Mouse (Mus musculus): Measurements from ENCODE around the gene Wipi1. TPM values are rescaled to one million over a fixed set of nuclear protein-coding genes. Genes with fewer than 3 reads are reported as not detected.

The Wipi1 gene
- total and polyA plus RNA-seq, 2 experiments = 7.3 to 8.5 TPM

DNA sequence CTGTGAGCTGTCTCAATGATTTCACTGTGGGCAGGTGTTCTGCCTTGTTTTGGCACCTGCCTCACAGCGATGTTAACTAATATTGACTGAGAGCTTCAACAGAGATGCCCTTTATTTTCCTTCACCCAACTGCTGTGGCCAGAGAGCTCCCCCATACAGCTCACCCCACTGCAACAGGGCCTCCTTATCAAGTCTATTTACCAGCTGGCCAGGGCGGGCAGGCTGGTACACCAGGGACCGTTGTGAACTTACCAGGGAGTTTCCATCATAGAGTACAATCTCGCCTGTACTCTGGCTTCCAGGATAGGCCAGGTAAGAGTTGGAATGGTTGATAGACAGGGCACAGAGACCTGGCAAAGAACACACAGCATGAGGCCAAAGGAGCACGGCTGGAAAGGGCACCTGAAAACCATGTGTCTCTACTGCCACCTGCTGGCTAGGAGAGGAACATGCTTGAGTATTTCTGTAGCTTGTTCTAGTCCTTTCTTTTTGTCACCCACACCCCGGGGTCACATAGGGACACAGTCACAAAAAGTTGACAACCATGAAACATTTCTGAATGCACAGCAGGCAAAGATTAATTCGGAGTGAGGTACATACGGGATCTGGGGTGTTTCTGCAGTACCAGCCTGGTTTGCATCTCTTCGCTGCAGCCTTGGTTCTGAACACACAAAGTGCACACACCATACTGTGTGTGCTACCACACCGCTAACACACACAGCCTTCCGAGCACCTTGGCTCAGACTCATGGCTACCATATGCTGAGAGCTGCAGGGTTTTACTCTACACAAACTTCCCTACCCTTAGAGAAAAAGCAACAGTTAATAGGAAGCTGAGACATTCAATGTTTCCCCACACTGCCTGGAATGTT is 26.7 kb downstream of the Wipi1 start:
- peak; percentile 81 for DNase-seq (ENCODE audit: extremely low read depth, low read depth, low spot score)
- Histone ChIP-seq H3K79me2 (ENCODE audit: control insufficient read depth, insufficient read depth, low read length) (no peaks in the 10 kb centered on the region), H3K4me1 (ENCODE audit: control insufficient read depth, insufficient read depth, low read length) (no peaks in the 10 kb centered on the region; the same call in none of the 2 replicates), H3K9ac (ENCODE audit: low read depth, low read length) (no peak overlapping the region), H3K36me3 (ENCODE audit: control insufficient read depth, insufficient read depth, low read length) (peaks cover 11% of the 10 kb centered on the region; the same call in 1 of the 2 replicates), H3K27me3 (ENCODE audit: control insufficient read depth, insufficient read depth, low read length) (no peaks in the 10 kb centered on the region), H3K4me3 (ENCODE audit: insufficient read depth, low read depth, low read length) (no peak overlapping the region), H3K27ac (replicated peaks; ENCODE audit: insufficient read depth, low read depth, low read length) (no peak overlapping the region)
- whole genome bisulfite sequencing = 27% methylated on average over 11 of the region's 11 CpGs
- peak; percentile 91 for TF ChIP-seq CTCF (IDR thresholded peaks at IDR 0.05; ENCODE audit: low read depth, low read length)
- no peak for TF ChIP-seq POLR2A (IDR thresholded peaks at IDR 0.05; ENCODE audit: extremely low read depth, insufficient read depth, low read length)

DNA sequence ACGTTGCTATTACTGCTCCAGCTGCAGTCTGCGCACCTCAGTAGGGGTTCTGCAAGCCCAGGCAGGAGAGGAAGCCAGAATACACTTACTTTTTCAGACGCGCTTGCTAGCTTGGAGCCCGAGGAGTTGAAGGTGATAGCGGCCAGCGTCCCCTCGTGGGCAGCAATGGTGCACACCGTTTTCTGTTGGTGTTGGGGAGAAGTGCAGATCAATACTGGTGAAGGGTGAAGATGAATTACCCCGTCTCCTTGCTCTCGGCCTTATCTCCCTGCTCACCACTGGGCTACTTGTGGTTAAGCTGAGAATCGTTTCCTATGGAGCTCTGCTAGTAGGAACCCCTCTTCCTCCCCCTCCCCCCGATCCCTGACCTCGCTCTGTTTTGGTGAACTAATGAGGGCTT is 27.8 kb downstream of the Wipi1 start:
- Histone ChIP-seq H3K4me3 (ENCODE audit: insufficient read depth, low read depth, low read length) (no peak overlapping the region), H3K4me1 (ENCODE audit: control insufficient read depth, insufficient read depth, low read length) (no peaks in the 10 kb centered on the region; the same call in none of the 2 replicates), H3K27ac (replicated peaks; ENCODE audit: insufficient read depth, low read depth, low read length) (no peak overlapping the region), H3K36me3 (ENCODE audit: control insufficient read depth, insufficient read depth, low read length) (peaks cover 11% of the 10 kb centered on the region; the same call in 1 of the 2 replicates), H3K79me2 (ENCODE audit: control insufficient read depth, insufficient read depth, low read length) (no peaks in the 10 kb centered on the region), H3K9ac (ENCODE audit: low read depth, low read length) (no peak overlapping the region), H3K27me3 (ENCODE audit: control insufficient read depth, insufficient read depth, low read length) (no peaks in the 10 kb centered on the region)
- TF ChIP-seq POLR2A (IDR thresholded peaks at IDR 0.05; ENCODE audit: extremely low read depth, insufficient read depth, low read length) (no peak), CTCF (IDR thresholded peaks at IDR 0.05; ENCODE audit: low read depth, low read length) (no peak)
- WGBS = 90% methylated on average over 14 of the region's 14 CpGs
- no peak for DNase-seq (ENCODE audit: extremely low read depth, low read depth, low spot score)

DNA sequence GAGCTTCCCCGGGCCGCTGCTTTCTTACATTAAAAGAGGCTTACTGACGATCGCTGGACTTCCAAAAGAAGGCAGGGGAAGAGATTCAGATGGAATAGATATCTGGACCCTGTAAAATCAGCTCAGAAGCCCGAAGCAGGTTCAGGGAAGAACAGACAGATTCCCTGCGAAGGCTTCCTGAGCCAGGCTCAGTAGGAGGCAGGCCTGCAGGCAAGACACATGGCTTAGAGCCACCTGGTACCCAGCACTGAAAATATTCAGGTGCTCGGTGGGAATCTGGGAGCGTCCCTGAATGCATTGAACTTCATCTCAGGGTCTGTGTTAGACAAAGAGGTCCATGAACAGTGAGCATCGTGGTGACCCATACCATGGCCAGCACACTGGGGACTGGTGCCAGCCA is 31.8 kb downstream of the Wipi1 start:
- H3K27me3 ChIP-seq (ENCODE audit: control insufficient read depth, insufficient read depth, low read length) = no peaks in the 10 kb centered on the region
- no peaks in the 10 kb centered on the region for H3K79me2 ChIP-seq (ENCODE audit: control insufficient read depth, insufficient read depth, low read length)
- peaks cover 22% of the 10 kb centered on the region; the same call in 1 of the 2 replicates for H3K36me3 ChIP-seq (ENCODE audit: control insufficient read depth, insufficient read depth, low read length)
- no peak for DNase-seq (ENCODE audit: extremely low read depth, low read depth, low spot score)
- no peak for TF ChIP-seq POLR2A (IDR thresholded peaks at IDR 0.05; ENCODE audit: extremely low read depth, insufficient read depth, low read length)
- TF ChIP-seq CTCF (IDR thresholded peaks at IDR 0.05; ENCODE audit: low read depth, low read length) = no peak
- no peak overlapping the region for H3K9ac ChIP-seq (ENCODE audit: low read depth, low read length)
- no peak overlapping the region for H3K4me3 ChIP-seq (ENCODE audit: insufficient read depth, low read depth, low read length)
- H3K4me1 ChIP-seq (ENCODE audit: control insufficient read depth, insufficient read depth, low read length) = no peaks in the 10 kb centered on the region; the same call in 1 of the 2 replicates
- WGBS = over 99% methylated on average over 9 of the region's 9 CpGs
- H3K27ac ChIP-seq (replicated peaks; ENCODE audit: insufficient read depth, low read depth, low read length) = no peak overlapping the region

DNA sequence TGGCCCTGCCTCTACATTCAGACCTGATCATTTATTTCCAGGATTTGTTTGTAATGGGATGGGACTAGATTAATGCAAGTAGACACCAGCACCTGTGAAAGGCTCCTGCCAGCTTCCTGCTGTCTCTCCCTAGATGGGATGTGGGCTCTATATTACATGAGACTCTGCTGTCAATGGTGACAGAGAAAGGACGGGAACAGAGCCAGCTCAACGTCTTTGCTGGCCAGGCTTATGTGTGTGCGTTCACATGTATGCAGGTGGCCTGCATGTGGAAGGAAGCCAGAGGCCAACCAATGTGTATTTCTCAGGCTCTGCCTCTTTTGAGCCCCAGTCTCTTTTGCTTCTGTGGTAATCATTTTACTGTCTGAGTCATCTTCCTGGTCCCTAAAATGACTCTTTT is 33.2 kb downstream of the Wipi1 start:
- 78% methylated on average over 3 of the region's 3 CpGs for WGBS
- H3K4me3 ChIP-seq (ENCODE audit: insufficient read depth, low read depth, low read length) = no peak overlapping the region
- H3K9ac ChIP-seq (ENCODE audit: low read depth, low read length) = no peak overlapping the region
- H3K36me3 ChIP-seq (ENCODE audit: control insufficient read depth, insufficient read depth, low read length) = peaks cover 20% of the 10 kb centered on the region; the same call in 1 of the 2 replicates
- no peaks in the 10 kb centered on the region for H3K4me1 ChIP-seq (ENCODE audit: control insufficient read depth, insufficient read depth, low read length)
- H3K27me3 ChIP-seq (ENCODE audit: control insufficient read depth, insufficient read depth, low read length) = no peaks in the 10 kb centered on the region
- no peak overlapping the region for H3K27ac ChIP-seq (replicated peaks; ENCODE audit: insufficient read depth, low read depth, low read length)
- no peak for DNase-seq (ENCODE audit: extremely low read depth, low read depth, low spot score)
- no peaks in the 10 kb centered on the region for H3K79me2 ChIP-seq (ENCODE audit: control insufficient read depth, insufficient read depth, low read length)
- no peak for TF ChIP-seq CTCF (IDR thresholded peaks at IDR 0.05; ENCODE audit: low read depth, low read length)
- no peak for TF ChIP-seq POLR2A (IDR thresholded peaks at IDR 0.05; ENCODE audit: extremely low read depth, insufficient read depth, low read length)

GRCm38 (mm10) chr11:109575832-109576231 is 35.9 kb downstream of the Wipi1 start:
- H3K27ac ChIP-seq (replicated peaks; ENCODE audit: insufficient read depth, low read depth, low read length) = no peak overlapping the region
- H3K9ac ChIP-seq (ENCODE audit: low read depth, low read length) = no peak overlapping the region
- H3K4me1 ChIP-seq (ENCODE audit: control insufficient read depth, insufficient read depth, low read length) = no peaks in the 10 kb centered on the region
- WGBS = 91% methylated on average over 6 of the region's 6 CpGs
- TF ChIP-seq CTCF (IDR thresholded peaks at IDR 0.05; ENCODE audit: low read depth, low read length) (no peak), POLR2A (IDR thresholded peaks at IDR 0.05; ENCODE audit: extremely low read depth, insufficient read depth, low read length) (no peak)
- H3K27me3 ChIP-seq (ENCODE audit: control insufficient read depth, insufficient read depth, low read length) = no peaks in the 10 kb centered on the region
- H3K79me2 ChIP-seq (ENCODE audit: control insufficient read depth, insufficient read depth, low read length) = no peaks in the 10 kb centered on the region
- no peak overlapping the region for H3K4me3 ChIP-seq (ENCODE audit: insufficient read depth, low read depth, low read length)
- no peak for DNase-seq (ENCODE audit: extremely low read depth, low read depth, low spot score)
- H3K36me3 ChIP-seq (ENCODE audit: control insufficient read depth, insufficient read depth, low read length) = peaks cover 16% of the 10 kb centered on the region

DNA sequence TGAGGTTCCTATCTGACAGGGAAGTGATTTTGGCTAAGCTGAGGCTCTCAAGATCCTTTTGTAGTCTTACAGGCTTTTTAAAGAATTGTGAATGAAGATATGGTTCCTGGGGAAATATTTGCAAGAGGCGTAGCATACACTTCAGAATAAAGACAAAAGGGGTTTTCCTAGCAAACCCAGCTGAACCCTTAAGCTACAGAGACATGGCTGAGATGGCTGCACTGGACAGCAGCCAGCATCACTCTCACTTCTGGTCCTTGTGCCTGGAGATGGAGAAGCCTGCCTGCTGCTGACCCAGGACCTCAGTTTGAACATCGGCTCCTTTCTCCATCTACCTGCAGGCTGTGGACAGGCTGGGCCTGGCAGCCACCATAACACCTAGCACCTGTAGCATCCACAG is 37.2 kb downstream of the Wipi1 start:
- no peak overlapping the region for H3K4me3 ChIP-seq (ENCODE audit: insufficient read depth, low read depth, low read length)
- no peak for DNase-seq (ENCODE audit: extremely low read depth, low read depth, low spot score)
- H3K79me2 ChIP-seq (ENCODE audit: control insufficient read depth, insufficient read depth, low read length) = no peaks in the 10 kb centered on the region
- no peak overlapping the region for H3K9ac ChIP-seq (ENCODE audit: low read depth, low read length)
- TF ChIP-seq CTCF (IDR thresholded peaks at IDR 0.05; ENCODE audit: low read depth, low read length) (no peak), POLR2A (IDR thresholded peaks at IDR 0.05; ENCODE audit: extremely low read depth, insufficient read depth, low read length) (no peak)
- no peaks in the 10 kb centered on the region for H3K27me3 ChIP-seq (ENCODE audit: control insufficient read depth, insufficient read depth, low read length)
- no peak overlapping the region for H3K27ac ChIP-seq (replicated peaks; ENCODE audit: insufficient read depth, low read depth, low read length)
- H3K36me3 ChIP-seq (ENCODE audit: control insufficient read depth, insufficient read depth, low read length) = peaks cover 16% of the 10 kb centered on the region
- no peaks in the 10 kb centered on the region for H3K4me1 ChIP-seq (ENCODE audit: control insufficient read depth, insufficient read depth, low read length)
- 93% methylated on average over 2 of the region's 2 CpGs for WGBS
